Mouse (Mus musculus) neural tube, embryonic 14.5 days (tissue): Measurements from ENCODE around the gene Spg11. TPM values are rescaled to one million over a fixed set of nuclear protein-coding genes. Genes with fewer than 3 reads are reported as not detected.
"Not testable (repeated sequence)": the region's sequence is repeated elsewhere in the genome, so short reads cannot be mapped to it uniquely, and the experiment has no call there.

ENCODE experiments used
- ATAC-seq: fragments of 200-750 bp; cut with Nextera tagmentation; 2 replicates; pipeline ENCODE4 v1.8.0; 2017; ENCODE audit warnings: low read depth, mild to moderate bottlenecking, moderate TSS enrichment, moderate library complexity
- H3K27ac ChIP-seq: fragments of 300-500 bp; sonication (generic); 2 replicates; pipeline ENCODE4 v1.5.1; 2014; ENCODE audit warnings: low read depth, mild to moderate bottlenecking, control low read depth, low read length, moderate library complexity, mixed read lengths
- H3K27me3 ChIP-seq: fragments of 300-500 bp; sonication (generic); 2 replicates; pipeline ENCODE4 v1.6.1; 2014; ENCODE audit warnings: low read length; ENCODE audit not compliant: control insufficient read depth, insufficient read depth
- H3K36me3 ChIP-seq: fragments of 300-500 bp; sonication (generic); 2 replicates; pipeline ENCODE4 v1.6.1; 2014; ENCODE audit warnings: low read length, mixed read lengths; ENCODE audit not compliant: control insufficient read depth, insufficient read depth
- H3K4me1 ChIP-seq: fragments of 300-500 bp; sonication (generic); 2 replicates; pipeline ENCODE4 v1.6.1; 2014; ENCODE audit warnings: low read length; ENCODE audit not compliant: control insufficient read depth, insufficient read depth
- H3K4me2 ChIP-seq: fragments of 300-500 bp; sonication (generic); 2 replicates; pipeline ENCODE4 v1.6.1; 2014; ENCODE audit warnings: mild to moderate bottlenecking, low read depth, low read length, control low read depth
- H3K4me3 ChIP-seq: fragments of 300-500 bp; sonication (generic); 2 replicates; pipeline ENCODE4 v1.5.1; 2014; ENCODE audit warnings: low read depth, low read length, control low read depth, mixed read lengths
- H3K9ac ChIP-seq: fragments of 300-500 bp; sonication (generic); replicated peaks from 2 replicates; pipeline ENCODE4 v1.6.1; 2014; ENCODE audit warnings: low read depth, mild to moderate bottlenecking, control low read depth, low read length, mixed read lengths
- H3K9me3 ChIP-seq: fragments of 300-500 bp; sonication (generic); 2 replicates; pipeline ENCODE4 v1.6.1; 2016; ENCODE audit warnings: low read length; ENCODE audit not compliant: control insufficient read depth
- WGBS: fragments of 180-500 bp; shearing (Covaris S2); extraction: QIAGEN DNeasy Blood & Tissue Kit; methylation state at CpG from one replicate; pipeline ENCODE4 v1.1.7; 2014; 5-methylcytosine and 5-hydroxymethylcytosine counted together
- polyA plus RNA-seq: library from polyadenylated mRNA; unstranded; fragments of >200 nt; fragmentation: Nextera tagmentation; extraction: Ambion mirVana; gene quantifications from 2 replicates; pipeline ENCODE4 v1.2.1, GENCODE M21; 2014

The Spg11 gene
- polyA plus RNA-seq, 1 experiment from 2014 or later, result 10.2 TPM

- not testable (repeated sequence) for H3K4me1 ChIP-seq, H3K27me3 ChIP-seq, H3K9me3 ChIP-seq, H3K27ac ChIP-seq, H3K4me3 ChIP-seq, ATAC-seq, H3K4me2 ChIP-seq, H3K9ac ChIP-seq
- H3K36me3 ChIP-seq, result peaks cover 34% of the 10 kb centered on the region
- 77% methylated on average over 5 of the region's 5 CpGs for WGBS
Observed at GRCm38 (mm10) chr2:122097686-122098085, 20.5 kb downstream of the Spg11 start.

GRCm38 (mm10) chr2:122093844-122094243, 24.3 kb downstream of the Spg11 start:
- Histone ChIP-seq H3K4me1 (no peaks in the 10 kb centered on the region), H3K36me3 (peaks cover 35% of the 10 kb centered on the region), H3K9ac (no peak overlapping the region), H3K4me2 (no peak overlapping the region), H3K27me3 (no peaks in the 10 kb centered on the region), H3K27ac (no peak overlapping the region), H3K4me3 (no peak overlapping the region), H3K9me3 (no peaks in the 10 kb centered on the region)
- WGBS, result 97% methylated on average over 4 of the region's 4 CpGs
- no peak for ATAC-seq

GRCm38 (mm10) chr2:122086446-122086845, 31.7 kb downstream of the Spg11 start:
- H3K9ac ChIP-seq, result no peak overlapping the region
- 77% methylated on average over 4 of the region's 4 CpGs for WGBS
- H3K27ac ChIP-seq, result no peak overlapping the region
- H3K9me3 ChIP-seq, result no peaks in the 10 kb centered on the region
- peaks cover 41% of the 10 kb centered on the region for H3K36me3 ChIP-seq
- no peak overlapping the region for H3K4me2 ChIP-seq
- no peak overlapping the region for H3K4me3 ChIP-seq
- H3K4me1 ChIP-seq, result no peaks in the 10 kb centered on the region
- H3K27me3 ChIP-seq, result no peaks in the 10 kb centered on the region
- ATAC-seq, result no peak

- H3K36me3 ChIP-seq, result peaks cover 26% of the 10 kb centered on the region
- 46% methylated on average over 7 of the region's 7 CpGs for WGBS
Observed at GRCm38 (mm10) chr2:122081728-122082456, 36.3 kb downstream of the Spg11 start.

GRCm38 (mm10) chr2:122069922-122070321, 48.3 kb downstream of the Spg11 start:
- WGBS, result 39% methylated on average over 5 of the region's 5 CpGs
- Histone ChIP-seq H3K9me3 (no peaks in the 10 kb centered on the region), H3K27ac (no peak overlapping the region), H3K4me2 (no peak overlapping the region), H3K9ac (no peak overlapping the region), H3K27me3 (no peaks in the 10 kb centered on the region), H3K4me3 (no peak overlapping the region), H3K36me3 (peaks cover 29% of the 10 kb centered on the region), H3K4me1 (no peaks in the 10 kb centered on the region)
- no peak for ATAC-seq

More at GRCm38 (mm10) chr2:122081728-122082456, 36.3 kb downstream of the Spg11 start:
- Histone ChIP-seq H3K9ac (no peak overlapping the region), H3K9me3 (no peaks in the 10 kb centered on the region), H3K27ac (no peak overlapping the region), H3K4me2 (no peak overlapping the region), H3K27me3 (no peaks in the 10 kb centered on the region), H3K4me3 (no peak overlapping the region), H3K4me1 (no peaks in the 10 kb centered on the region)
- ATAC-seq, result no peak

GRCm38 (mm10) chr2:122069144-122069912, 48.9 kb downstream of the Spg11 start:
- ATAC-seq, result no peak
- Histone ChIP-seq H3K9ac (no peak overlapping the region), H3K4me1 (no peaks in the 10 kb centered on the region), H3K27me3 (no peaks in the 10 kb centered on the region), H3K27ac (no peak overlapping the region), H3K4me3 (no peak overlapping the region), H3K36me3 (peaks cover 24% of the 10 kb centered on the region), H3K4me2 (no peak overlapping the region), H3K9me3 (no peaks in the 10 kb centered on the region)
- WGBS, result 90% methylated on average over 6 of the region's 6 CpGs

- Histone ChIP-seq H3K9me3 (no peaks in the 10 kb centered on the region), H3K27ac (no peak overlapping the region), H3K4me2 (no peak overlapping the region), H3K4me1 (no peaks in the 10 kb centered on the region), H3K27me3 (no peaks in the 10 kb centered on the region), H3K9ac (no peak overlapping the region), H3K4me3 (no peak overlapping the region), H3K36me3 (peaks cover 8% of the 10 kb centered on the region)
- WGBS, result 82% methylated on average over 8 of the region's 8 CpGs
- no peak for ATAC-seq
Observed at GRCm38 (mm10) chr2:122066241-122066640, 51.9 kb downstream of the Spg11 start.

- Histone ChIP-seq H3K4me2 (no peak overlapping the region), H3K27me3 (no peaks in the 10 kb centered on the region), H3K4me1 (no peaks in the 10 kb centered on the region), H3K4me3 (no peak overlapping the region), H3K27ac (no peak overlapping the region), H3K36me3 (peaks cover under 1% of the 10 kb centered on the region), H3K9ac (no peak overlapping the region), H3K9me3 (no peaks in the 10 kb centered on the region)
- no peak; the same call in 1 of the 2 replicates for ATAC-seq
- 59% methylated on average over 14 of the region's 14 CpGs for WGBS
Observed at GRCm38 (mm10) chr2:122065200-122065969, 52.8 kb downstream of the Spg11 start.
